Mouse (Mus musculus): ENCODE data around the gene Ryr2. TPM values are rescaled to one million over a fixed set of nuclear protein-coding genes. Genes with fewer than 3 reads are reported as not detected.

The Ryr2 gene
- polyA plus RNA-seq, 2 experiments = 0.37 to 0.79 TPM

GRCm38 (mm10) chr13:11902856-11903255 is 203.9 kb downstream of the Ryr2 start:
- Histone ChIP-seq H3K4me2 (replicated peaks; ENCODE audit: low read depth, low read length, severe bottlenecking) (no peak overlapping the region), H3K27ac (replicated peaks; ENCODE audit: low read depth, low read length) (no peak overlapping the region), H3K9ac (ENCODE audit: low read depth, low read length, severe bottlenecking) (no peak overlapping the region), H3K9me3 (ENCODE audit: control insufficient read depth, low read length) (no peaks in the 10 kb centered on the region), H3K4me3 (replicated peaks; ENCODE audit: low read length) (no peak overlapping the region), H3K27me3 (ENCODE audit: control insufficient read depth, insufficient read depth, low read length) (no peaks in the 10 kb centered on the region), H3K36me3 (ENCODE audit: control insufficient read depth, insufficient read depth, low read length) (no peaks in the 10 kb centered on the region), H3K4me1 (ENCODE audit: control insufficient read depth, insufficient read depth, low read length) (no peaks in the 10 kb centered on the region)
- no peak for TF ChIP-seq POLR2A (IDR thresholded peaks at IDR 0.05; ENCODE audit: borderline replicate concordance, extremely low read depth, insufficient read depth, insufficient read length)
- ATAC-seq (ENCODE audit: low FRiP score, low read depth) (no peak), DNase-seq (ENCODE audit: low spot score) (no peak)
- WGBS = 61% methylated on average over 6 of the region's 6 CpGs

- no peak for TF ChIP-seq POLR2A (IDR thresholded peaks at IDR 0.05; ENCODE audit: borderline replicate concordance, extremely low read depth, insufficient read depth, insufficient read length)
- no peak overlapping the region for H3K27ac ChIP-seq (replicated peaks; ENCODE audit: low read depth, low read length)
- no peak overlapping the region for H3K4me2 ChIP-seq (replicated peaks; ENCODE audit: low read depth, low read length, severe bottlenecking)
- ATAC-seq (ENCODE audit: low FRiP score, low read depth) = no peak
- H3K36me3 ChIP-seq (ENCODE audit: control insufficient read depth, insufficient read depth, low read length) = no peaks in the 10 kb centered on the region
- no peak overlapping the region for H3K4me3 ChIP-seq (replicated peaks; ENCODE audit: low read length)
- 70% methylated on average over 2 of the region's 2 CpGs for WGBS
- H3K9me3 ChIP-seq (ENCODE audit: control insufficient read depth, low read length) = no peaks in the 10 kb centered on the region
- no peaks in the 10 kb centered on the region for H3K4me1 ChIP-seq (ENCODE audit: control insufficient read depth, insufficient read depth, low read length)
- no peak for DNase-seq (ENCODE audit: low spot score)
- H3K9ac ChIP-seq (ENCODE audit: low read depth, low read length, severe bottlenecking) = no peak overlapping the region
- no peaks in the 10 kb centered on the region for H3K27me3 ChIP-seq (ENCODE audit: control insufficient read depth, insufficient read depth, low read length)
These were observed 206.1 kb downstream of the Ryr2 start for GRCm38 (mm10) chr13:11900631-11901030.

GRCm38 (mm10) chr13:11895631-11896030 is 211.1 kb downstream of the Ryr2 start:
- WGBS = 58% methylated on average over 1 of the region's 1 CpGs
- no peaks in the 10 kb centered on the region for H3K36me3 ChIP-seq (ENCODE audit: control insufficient read depth, insufficient read depth, low read length)
- no peak for TF ChIP-seq POLR2A (IDR thresholded peaks at IDR 0.05; ENCODE audit: borderline replicate concordance, extremely low read depth, insufficient read depth, insufficient read length)
- H3K27ac ChIP-seq (replicated peaks; ENCODE audit: low read depth, low read length) = no peak overlapping the region
- H3K9ac ChIP-seq (ENCODE audit: low read depth, low read length, severe bottlenecking) = no peak overlapping the region
- no peaks in the 10 kb centered on the region for H3K9me3 ChIP-seq (ENCODE audit: control insufficient read depth, low read length)
- ATAC-seq (ENCODE audit: low FRiP score, low read depth) (no peak), DNase-seq (ENCODE audit: low spot score) (no peak)
- H3K27me3 ChIP-seq (ENCODE audit: control insufficient read depth, insufficient read depth, low read length) = no peaks in the 10 kb centered on the region
- H3K4me1 ChIP-seq (ENCODE audit: control insufficient read depth, insufficient read depth, low read length) = no peaks in the 10 kb centered on the region
- H3K4me3 ChIP-seq (replicated peaks; ENCODE audit: low read length) = no peak overlapping the region
- no peak overlapping the region for H3K4me2 ChIP-seq (replicated peaks; ENCODE audit: low read depth, low read length, severe bottlenecking)

- Histone ChIP-seq H3K27ac (replicated peaks; ENCODE audit: low read depth, low read length) (no peak overlapping the region), H3K36me3 (ENCODE audit: control insufficient read depth, insufficient read depth, low read length) (no peaks in the 10 kb centered on the region), H3K4me2 (replicated peaks; ENCODE audit: low read depth, low read length, severe bottlenecking) (no peak overlapping the region), H3K9me3 (ENCODE audit: control insufficient read depth, low read length) (no peaks in the 10 kb centered on the region), H3K27me3 (ENCODE audit: control insufficient read depth, insufficient read depth, low read length) (no peaks in the 10 kb centered on the region), H3K4me3 (replicated peaks; ENCODE audit: low read length) (no peak overlapping the region), H3K4me1 (ENCODE audit: control insufficient read depth, insufficient read depth, low read length) (no peaks in the 10 kb centered on the region), H3K9ac (ENCODE audit: low read depth, low read length, severe bottlenecking) (no peak overlapping the region)
- ATAC-seq (ENCODE audit: low FRiP score, low read depth) (no peak), DNase-seq (ENCODE audit: low spot score) (no peak)
- no peak for TF ChIP-seq POLR2A (IDR thresholded peaks at IDR 0.05; ENCODE audit: borderline replicate concordance, extremely low read depth, insufficient read depth, insufficient read length)
- 91% methylated on average over 3 of the region's 3 CpGs for WGBS
These were observed 215.0 kb downstream of the Ryr2 start for GRCm38 (mm10) chr13:11891739-11892138.

GRCm38 (mm10) chr13:11891115-11891514 is 215.6 kb downstream of the Ryr2 start:
- 75% methylated on average over 3 of the region's 3 CpGs for WGBS
- H3K36me3 ChIP-seq (ENCODE audit: control insufficient read depth, insufficient read depth, low read length) = no peaks in the 10 kb centered on the region
- no peak for DNase-seq (ENCODE audit: low spot score)
- no peaks in the 10 kb centered on the region for H3K27me3 ChIP-seq (ENCODE audit: control insufficient read depth, insufficient read depth, low read length)
- H3K4me3 ChIP-seq (replicated peaks; ENCODE audit: low read length) = no peak overlapping the region
- no peak for TF ChIP-seq POLR2A (IDR thresholded peaks at IDR 0.05; ENCODE audit: borderline replicate concordance, extremely low read depth, insufficient read depth, insufficient read length)
- no peak for ATAC-seq (ENCODE audit: low FRiP score, low read depth)
- H3K9me3 ChIP-seq (ENCODE audit: control insufficient read depth, low read length) = no peaks in the 10 kb centered on the region
- H3K4me2 ChIP-seq (replicated peaks; ENCODE audit: low read depth, low read length, severe bottlenecking) = no peak overlapping the region
- no peak overlapping the region for H3K9ac ChIP-seq (ENCODE audit: low read depth, low read length, severe bottlenecking)
- H3K4me1 ChIP-seq (ENCODE audit: control insufficient read depth, insufficient read depth, low read length) = no peaks in the 10 kb centered on the region
- no peak overlapping the region for H3K27ac ChIP-seq (replicated peaks; ENCODE audit: low read depth, low read length)

- Histone ChIP-seq H3K4me1 (ENCODE audit: control insufficient read depth, insufficient read depth, low read length) (no peaks in the 10 kb centered on the region), H3K9ac (ENCODE audit: low read depth, low read length, severe bottlenecking) (no peak overlapping the region), H3K27me3 (ENCODE audit: control insufficient read depth, insufficient read depth, low read length) (no peaks in the 10 kb centered on the region), H3K4me2 (replicated peaks; ENCODE audit: low read depth, low read length, severe bottlenecking) (no peak overlapping the region), H3K36me3 (ENCODE audit: control insufficient read depth, insufficient read depth, low read length) (no peaks in the 10 kb centered on the region), H3K9me3 (ENCODE audit: control insufficient read depth, low read length) (no peaks in the 10 kb centered on the region), H3K4me3 (replicated peaks; ENCODE audit: low read length) (no peak overlapping the region), H3K27ac (replicated peaks; ENCODE audit: low read depth, low read length) (no peak overlapping the region)
- ATAC-seq (ENCODE audit: low FRiP score, low read depth) (no peak), DNase-seq (ENCODE audit: low spot score) (no peak)
- 83% methylated on average over 3 of the region's 3 CpGs for WGBS
- no peak for TF ChIP-seq POLR2A (IDR thresholded peaks at IDR 0.05; ENCODE audit: borderline replicate concordance, extremely low read depth, insufficient read depth, insufficient read length)
These were observed 222.6 kb downstream of the Ryr2 start for GRCm38 (mm10) chr13:11884175-11884574.

Data from limb, embryonic 14.5 days (tissue).